Mouse (Mus musculus) ovary, postnatal 36 days (tissue): ENCODE data around the gene B3gnt9.

Experiments
- DNase-seq: peaks from one replicate; pipeline ENCODE4 v3.0.0; 2022; ENCODE audit warnings: low spot score, mixed read lengths

B3gnt9 gene

DNA sequence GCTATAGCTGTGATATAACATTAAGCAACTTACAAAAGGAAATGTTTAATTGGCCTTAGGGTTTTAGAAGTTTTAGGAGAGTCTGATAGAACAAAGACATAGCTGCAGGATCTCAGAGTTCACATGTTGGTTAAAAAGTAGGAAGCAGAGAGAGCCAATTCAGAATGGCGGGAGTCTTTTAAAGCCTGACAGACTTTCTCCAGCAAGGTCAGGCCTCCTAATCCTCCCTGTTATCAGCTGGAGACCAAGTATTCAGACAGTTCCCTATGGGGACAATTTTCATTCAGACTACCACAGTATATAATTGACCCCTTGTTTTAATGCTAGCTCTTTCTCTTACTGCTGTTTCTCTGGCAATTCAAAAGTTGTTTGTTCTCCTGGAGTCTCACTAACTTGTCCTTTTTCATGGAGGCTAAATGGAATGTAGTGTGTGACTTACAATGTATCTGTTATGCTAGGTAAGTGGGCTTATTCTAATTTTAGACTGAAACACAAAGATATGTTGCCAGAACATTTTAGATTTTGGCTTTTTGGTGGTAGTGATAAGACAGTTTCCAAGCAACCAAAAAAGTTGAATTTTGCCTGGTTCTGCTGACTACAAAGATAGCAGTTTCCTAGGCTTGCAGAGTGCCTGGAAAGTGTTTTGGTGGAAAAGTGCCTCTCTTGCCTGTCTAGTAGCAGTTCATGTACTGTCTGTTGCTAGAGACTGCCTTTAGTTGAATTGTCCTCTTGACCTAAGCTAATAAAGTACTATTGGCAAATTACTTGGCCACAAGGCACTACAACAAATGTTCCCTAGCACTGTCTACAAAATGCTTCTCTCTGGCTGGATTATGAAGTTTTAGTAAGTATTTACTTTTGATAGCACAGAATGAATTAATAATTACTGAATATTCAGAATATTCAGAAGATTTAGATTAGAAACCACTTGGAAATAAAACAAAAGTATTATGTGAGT lies 45.5 kb downstream of the B3gnt9 start:
- no peak for DNase-seq

DNA sequence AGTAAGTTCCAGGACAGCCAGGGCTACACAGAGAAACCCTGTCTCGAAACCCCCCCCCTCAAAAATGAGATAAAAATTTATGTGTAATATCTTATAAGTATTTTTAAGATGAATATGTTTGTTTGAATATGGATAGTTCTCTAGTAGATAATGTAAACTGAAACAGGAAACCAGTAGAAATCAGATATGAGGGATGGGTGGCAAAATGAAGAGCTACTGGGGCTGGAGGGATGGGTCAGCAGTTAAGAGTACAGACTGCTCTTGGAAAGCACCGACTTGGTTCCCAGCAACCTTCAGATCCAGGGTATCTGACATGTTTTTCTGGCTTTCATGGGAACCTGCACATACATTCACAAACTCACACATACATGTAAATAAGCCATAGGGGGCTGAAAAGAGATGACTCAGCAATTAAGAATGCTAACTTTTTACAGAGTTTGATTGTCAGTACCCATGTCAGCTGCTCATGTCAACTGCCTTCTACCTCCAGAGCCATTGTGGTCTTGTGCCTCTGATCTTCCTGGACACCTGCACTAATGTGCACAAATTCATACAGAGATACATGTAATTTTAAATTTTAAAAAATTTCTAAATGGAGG lies 47.2 kb downstream of the B3gnt9 start:
- no peak for DNase-seq

DNA sequence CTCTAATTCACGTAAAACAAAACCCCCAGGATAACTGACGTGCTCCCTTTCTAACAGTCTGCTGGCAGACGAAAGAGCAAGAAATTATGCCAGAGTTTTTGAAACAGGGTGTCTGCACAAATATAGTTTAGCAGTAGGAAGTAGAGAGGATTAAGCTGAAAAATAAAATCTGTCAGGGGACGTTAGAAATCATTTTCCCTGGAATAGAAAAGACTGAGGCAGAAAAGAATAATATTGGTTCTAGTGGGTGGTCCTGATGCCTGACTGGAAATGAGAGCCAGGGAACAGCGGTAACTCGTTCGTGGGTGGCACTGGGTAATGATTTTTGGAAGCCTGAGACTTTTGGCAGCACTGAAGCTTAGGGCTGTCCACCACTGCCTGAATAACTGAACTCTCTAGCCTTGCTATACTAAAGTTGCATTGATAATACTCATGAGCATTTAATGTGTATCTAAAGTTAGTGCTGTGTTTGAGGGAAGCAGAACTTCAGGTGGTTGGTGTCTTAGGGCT lies 48.1 kb downstream of the B3gnt9 start:
- DNase-seq: no peak

DNA sequence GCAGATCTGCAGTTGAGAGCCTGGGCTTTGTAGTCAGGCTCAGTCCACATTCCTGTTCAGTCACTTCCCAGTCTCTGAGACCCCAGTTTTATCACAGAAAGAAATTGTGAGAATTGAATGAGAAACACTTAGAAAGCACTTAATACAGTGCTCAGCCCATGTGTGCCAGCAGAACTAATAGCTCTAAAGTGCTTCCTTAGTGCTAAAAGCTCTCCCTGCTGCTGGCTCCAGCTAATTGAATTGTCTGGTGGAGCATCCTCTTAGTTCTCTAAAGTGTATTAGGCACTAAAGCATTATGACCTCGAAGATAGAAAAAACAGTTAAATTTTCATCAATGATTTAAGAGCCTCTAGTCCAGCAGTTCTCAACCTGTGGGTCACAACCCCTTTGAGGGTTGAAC lies 49.2 kb downstream of the B3gnt9 start:
- DNase-seq: no peak
